In the genomic region with DNA sequence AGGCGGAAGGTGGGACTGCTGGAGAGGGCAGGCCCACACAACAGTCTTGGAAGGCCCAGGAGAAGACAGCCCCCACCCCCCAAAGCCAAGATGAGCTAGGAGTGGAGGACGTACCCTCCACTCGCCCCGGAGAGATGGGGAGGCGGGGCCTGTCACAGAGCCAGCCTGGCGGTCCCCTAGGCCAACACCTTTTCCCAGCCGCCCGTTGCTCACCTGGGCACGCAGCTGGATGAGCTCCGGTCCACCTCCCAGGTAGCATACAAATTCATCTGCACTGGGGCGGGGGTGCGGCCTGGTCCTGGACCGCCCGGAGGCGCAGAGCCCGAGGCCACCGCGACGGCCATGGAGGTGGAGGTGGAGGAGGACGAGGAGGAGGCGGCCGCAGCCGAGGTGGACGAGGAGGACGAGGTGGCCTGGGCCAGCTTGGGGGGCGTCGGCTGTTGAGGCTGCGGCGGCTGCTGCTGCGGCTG, we compare ENCODE assay signal across 7 mouse cellular contexts. TPM values are rescaled to one million over a fixed set of nuclear protein-coding genes. Genes with fewer than 3 reads are reported as not detected.
DNase-seq lines count a peak whose midpoint lies in the region; ATAC-seq and TF ChIP-seq lines count a peak whose summit lies in the region.

No protein-coding gene starts in this region.

- H3K9ac ChIP-seq in forebrain, embryonic 14.5 days (ENCODE audit: low read length), result peak overlapping the region; percentile 93

- H3K27me3 ChIP-seq in forebrain, embryonic 14.5 days (replicated peaks; ENCODE audit: control insufficient read depth, insufficient read depth, low read length), result no peaks in the 10 kb centered on the region
- H3K27me3 ChIP-seq in hindbrain, embryonic 10.5 days (ENCODE audit: insufficient read depth, poor library complexity, severe bottlenecking), result no peaks in the 10 kb centered on the region
- H3K27me3 ChIP-seq in spleen, adult 2 months (ENCODE audit: control insufficient read depth, insufficient read depth, low read length), result no peaks in the 10 kb centered on the region

- peak overlapping the region; percentile 87 for H3K27ac ChIP-seq in forebrain, embryonic 14.5 days (ENCODE audit: low read depth, low read length)
- peak overlapping the region; percentile 90 for H3K27ac ChIP-seq in hindbrain, embryonic 10.5 days
- peak overlapping the region; percentile 94 for H3K27ac ChIP-seq in spleen, adult 2 months (ENCODE audit: insufficient read depth, low read length)

- 0% methylated on average over 14 of the region's 30 CpGs for WGBS in forebrain, embryonic 14.5 days
- WGBS in hindbrain, embryonic 10.5 days, result under 1% methylated on average over 30 of the region's 30 CpGs
- WGBS in spleen, adult 2 months, result 2% methylated on average over 30 of the region's 30 CpGs

- H3K9me3 ChIP-seq in forebrain, embryonic 14.5 days (replicated peaks; ENCODE audit: control insufficient read depth, low read length), result no peaks in the 10 kb centered on the region
- H3K9me3 ChIP-seq in hindbrain, embryonic 10.5 days, result no peaks in the 10 kb centered on the region

- peak overlapping the region; percentile 93 for H3K4me3 ChIP-seq in forebrain, embryonic 14.5 days (ENCODE audit: low read depth, low read length)
- peak overlapping the region; percentile 93 for H3K4me3 ChIP-seq in hindbrain, embryonic 10.5 days
- H3K4me3 ChIP-seq in spleen, adult 2 months (ENCODE audit: extremely low read depth, insufficient read depth, insufficient read length), result peak overlapping the region; percentile 92

- peak overlapping the region; percentile 90 for H3K4me2 ChIP-seq in forebrain, embryonic 14.5 days (ENCODE audit: low read length)

- H3K4me1 ChIP-seq in forebrain, embryonic 14.5 days (ENCODE audit: control insufficient read depth, insufficient read depth, low read length), result peaks cover 17% of the 10 kb centered on the region
- peaks cover 39% of the 10 kb centered on the region for H3K4me1 ChIP-seq in hindbrain, embryonic 10.5 days (replicated peaks)
- peaks cover 18% of the 10 kb centered on the region; the same call in 1 of the 2 replicates for H3K4me1 ChIP-seq in spleen, adult 2 months (ENCODE audit: control insufficient read depth, insufficient read depth, insufficient read length)

- H3K36me3 ChIP-seq in forebrain, embryonic 14.5 days (ENCODE audit: control insufficient read depth, insufficient read depth, low read length), result peaks cover 33% of the 10 kb centered on the region
- H3K36me3 ChIP-seq in hindbrain, embryonic 10.5 days, result peaks cover 37% of the 10 kb centered on the region
- H3K36me3 ChIP-seq in spleen, adult 2 months (ENCODE audit: control insufficient read depth, insufficient read depth, low read length), result peaks cover 7% of the 10 kb centered on the region

- no peak for TF ChIP-seq CTCF in spleen, adult 2 months (IDR thresholded peaks at IDR 0.05; ENCODE audit: extremely low read depth, insufficient read depth, insufficient read length, insufficient replicate concordance)

- no peak for TF ChIP-seq POLR2A in spleen, adult 2 months (IDR thresholded peaks at IDR 0.05; ENCODE audit: low read depth, low read length)

- ATAC-seq in forebrain, embryonic 14.5 days, result peak; percentile 58
- peak; percentile 42 for ATAC-seq in megakaryocyte-erythroid progenitor cell, adult 5-6 weeks (replicated peaks; ENCODE audit: low FRiP score, low TSS enrichment, poor library complexity, severe bottlenecking)

- peak; percentile 48 for DNase-seq in Muller cell, postnatal 12 days (ENCODE audit: inconsistent ontology term)
- peak; percentile 55 for DNase-seq in cerebellum, adult 11-12 months
- DNase-seq in forebrain, embryonic 14.5 days (ENCODE audit: low spot score), result peak; percentile 27
- peak; percentile 63 for DNase-seq in hindbrain, embryonic 10.5 days (ENCODE audit: low spot score)
- DNase-seq in layer of hippocampus, postnatal 36 days, result peak; percentile 26
- peak in 1 of 2 experiments; percentile 37 for DNase-seq in spleen, adult 2 months (ENCODE audit: low read depth in 1 of 2, low spot score in 2 of 2)

RNA-seq across cellular contexts. Expression of a gene that starts 0.6 kb away (rescaled TPM):
- 25.0 and 29.4 TPM in 2 replicates for polyA plus RNA-seq in forebrain, embryonic 14.5 days (2014; fragmentation: Nextera tagmentation; extraction: Ambion mirVana)
- 23.7 and 26.1 TPM in 2 replicates for polyA plus RNA-seq in hindbrain, embryonic 10.5 days (2016; fragmentation: Nextera tagmentation; extraction: Ambion mirVana)
- 10 to 100 TPM; 52.5 to 55.0 TPM for total RNA-seq in layer of hippocampus, postnatal 36 days (2021)
- total RNA-seq in megakaryocyte-erythroid progenitor cell, adult 5-6 weeks (2014; fragmentation: Nextera tagmentation), result 44.9 and 52.2 TPM in 2 replicates
- total RNA-seq in megakaryocyte-erythroid progenitor cell, adult 5-6 weeks (2017), result 10.1 and 12.4 TPM in 2 replicates
- 35.0 and 44.5 TPM in 2 replicates for polyA plus RNA-seq in spleen, adult 2 months (2012; rRNA removed)

RNA-seq across cellular contexts. Expression of a gene that starts 22.9 kb away (rescaled TPM):
- polyA plus RNA-seq in forebrain, embryonic 14.5 days (2014; fragmentation: Nextera tagmentation; extraction: Ambion mirVana), result 298 and 333 TPM in 2 replicates
- polyA plus RNA-seq in hindbrain, embryonic 10.5 days (2016; fragmentation: Nextera tagmentation; extraction: Ambion mirVana), result 438 and 456 TPM in 2 replicates
- 100 to 1,000 TPM; 204 to 205 TPM for total RNA-seq in layer of hippocampus, postnatal 36 days (2021)
- 181 and 235 TPM in 2 replicates for total RNA-seq in megakaryocyte-erythroid progenitor cell, adult 5-6 weeks (2014; fragmentation: Nextera tagmentation)
- 274 and 277 TPM in 2 replicates for total RNA-seq in megakaryocyte-erythroid progenitor cell, adult 5-6 weeks (2017)
- polyA plus RNA-seq in spleen, adult 2 months (2012; rRNA removed), result 117 and 144 TPM in 2 replicates

RNA-seq across cellular contexts. Expression of a gene that starts 25.8 kb away (rescaled TPM):
- polyA plus RNA-seq in forebrain, embryonic 14.5 days (2014; fragmentation: Nextera tagmentation; extraction: Ambion mirVana), result 20.9 and 26.3 TPM in 2 replicates
- 11.7 and 19.1 TPM in 2 replicates for polyA plus RNA-seq in hindbrain, embryonic 10.5 days (2016; fragmentation: Nextera tagmentation; extraction: Ambion mirVana)
- total RNA-seq in layer of hippocampus, postnatal 36 days (2021), result 100 to 1,000 TPM; 110 TPM
- total RNA-seq in megakaryocyte-erythroid progenitor cell, adult 5-6 weeks (2014; fragmentation: Nextera tagmentation), result not detected in 2 replicates
- total RNA-seq in megakaryocyte-erythroid progenitor cell, adult 5-6 weeks (2017), result not detected in 2 replicates
- polyA plus RNA-seq in spleen, adult 2 months (2012; rRNA removed), result 0.37 and 0.69 TPM in 2 replicates
